Mouse (Mus musculus) right cerebral cortex, adult 2 months (tissue): ENCODE data around the gene Slc5a5.
"Not testable (repeated sequence)": the region's sequence is repeated elsewhere in the genome, so short reads cannot be mapped to it uniquely, and the experiment has no call there.

Experiments
- DNase-seq, 2 experiments: peaks; one replicate each; pipeline ENCODE4 v3.0.0; 2021 to 2022; ENCODE audit warnings: low spot score in 2 of 2

The Slc5a5 gene

GRCm38 (mm10) chr8:70903112-70903511 is 10.6 kb upstream of the Slc5a5 start:
- DNase-seq = no peak

- DNase-seq = no peak
Observed at GRCm38 (mm10) chr8:70902211-70902610, 9.7 kb upstream of the Slc5a5 start.

GRCm38 (mm10) chr8:70900872-70901387 is 8.4 kb upstream of the Slc5a5 start:
- no peak for DNase-seq

GRCm38 (mm10) chr8:70899226-70899625 is 6.7 kb upstream of the Slc5a5 start:
- DNase-seq = no peak

- no peak for DNase-seq
Observed at GRCm38 (mm10) chr8:70898661-70899198, 6.2 kb upstream of the Slc5a5 start.

- DNase-seq = peak; percentile 91 to 92
Observed at GRCm38 (mm10) chr8:70897681-70898413, 5.3 kb upstream of the Slc5a5 start.

GRCm38 (mm10) chr8:70897021-70897680 is 4.6 kb upstream of the Slc5a5 start, which contains the start of gene Rpl18a:
TSS of gene Rpl18a (minus strand) at chr8:70897412.
- peak; percentile 97 to 98 for DNase-seq

- no peak for DNase-seq
Observed at GRCm38 (mm10) chr8:70896316-70897020, 3.9 kb upstream of the Slc5a5 start.

- not testable (repeated sequence) for DNase-seq
Observed at GRCm38 (mm10) chr8:70895571-70896259, 3.2 kb upstream of the Slc5a5 start.

- DNase-seq = no peak
Observed at GRCm38 (mm10) chr8:70894771-70895545, 2.4 kb upstream of the Slc5a5 start.

GRCm38 (mm10) chr8:70894385-70894720 is 1.8 kb upstream of the Slc5a5 start:
- DNase-seq = no peak

- peak; percentile 55 to 68 for DNase-seq
Observed at GRCm38 (mm10) chr8:70893656-70894384, 1.3 kb upstream of the Slc5a5 start.

- no peak for DNase-seq
Observed at GRCm38 (mm10) chr8:70892896-70893655, 519 bp upstream of the Slc5a5 start.

GRCm38 (mm10) chr8:70891356-70891755 is 1.2 kb downstream of the Slc5a5 start:
- no peak for DNase-seq

- DNase-seq = no peak
Observed at GRCm38 (mm10) chr8:70890656-70891055, 1.9 kb downstream of the Slc5a5 start.

GRCm38 (mm10) chr8:70887669-70888068 is 4.9 kb downstream of the Slc5a5 start:
- DNase-seq = peak in 1 of 2 experiments; percentile 29

GRCm38 (mm10) chr8:70885612-70886011 is 6.9 kb downstream of the Slc5a5 start:
- DNase-seq = no peak

- no peak for DNase-seq
Observed at GRCm38 (mm10) chr8:70884683-70885082, 7.9 kb downstream of the Slc5a5 start.

GRCm38 (mm10) chr8:70884186-70884585 is 8.4 kb downstream of the Slc5a5 start:
- no peak for DNase-seq
